Mouse (Mus musculus) heart, embryonic 13.5 days (tissue): ENCODE measurements at regions not wholly inside any gene's neighbourhood (a gene's known extent, or its start where the extent isn't known, plus 50 kb on each side); places are given as distances from the start of the nearest gene placed in this dataset.

Experiments used
- ATAC-seq: fragments of 200-750 bp; cut with Nextera tagmentation; 2 replicates; pipeline ENCODE4 v1.8.0; 2017; ENCODE audit warnings: moderate TSS enrichment; ENCODE audit not compliant: insufficient number of reproducible peaks, low FRiP score, low TSS enrichment; ENCODE audit errors: extremely low read depth
- H3K27ac ChIP-seq: fragments of 300-500 bp; sonication (generic); replicated peaks from 2 replicates; pipeline ENCODE4 v1.5.1; 2015; ENCODE audit warnings: moderate library complexity, mild to moderate bottlenecking, inconsistent platforms
- H3K27me3 ChIP-seq: fragments of 300-500 bp; sonication (generic); replicated peaks from 2 replicates; pipeline ENCODE4 v1.6.1; 2015; ENCODE audit warnings: mild to moderate bottlenecking, inconsistent platforms
- H3K36me3 ChIP-seq: fragments of 300-500 bp; sonication (generic); 2 replicates; pipeline ENCODE4 v1.6.1; 2015; ENCODE audit warnings: mild to moderate bottlenecking, inconsistent platforms
- H3K4me1 ChIP-seq: fragments of 300-500 bp; sonication (generic); 2 replicates; pipeline ENCODE4 v1.6.1; 2015; ENCODE audit warnings: inconsistent platforms
- H3K4me2 ChIP-seq: fragments of 300-500 bp; sonication (generic); 2 replicates; pipeline ENCODE4 v1.6.1; 2015; ENCODE audit warnings: inconsistent platforms, mild to moderate bottlenecking, moderate library complexity
- H3K4me3 ChIP-seq: fragments of 300-500 bp; sonication (generic); 2 replicates; pipeline ENCODE4 v1.5.1; 2015; ENCODE audit warnings: moderate library complexity, mild to moderate bottlenecking, inconsistent platforms
- H3K9ac ChIP-seq: fragments of 300-500 bp; sonication (generic); 2 replicates; pipeline ENCODE4 v1.6.1; 2015; ENCODE audit warnings: inconsistent platforms, mild to moderate bottlenecking, moderate library complexity
- H3K9me3 ChIP-seq: fragments of 300-500 bp; sonication (generic); 2 replicates; pipeline ENCODE4 v1.6.1; 2016; ENCODE audit warnings: inconsistent platforms
- WGBS: fragments of 180-500 bp; shearing (Covaris S2); methylation state at CpG from one replicate; pipeline ENCODE4 v1.1.7; 2015; ENCODE audit warnings: mixed read lengths; 5-methylcytosine and 5-hydroxymethylcytosine counted together

- H3K36me3 ChIP-seq, result no peaks in the 10 kb centered on the region
- H3K4me1 ChIP-seq, result peaks cover 56% of the 10 kb centered on the region
- H3K27me3 ChIP-seq, result no peaks in the 10 kb centered on the region
- H3K9ac ChIP-seq, result no peak overlapping the region
- no peak overlapping the region for H3K4me2 ChIP-seq
- ATAC-seq, result no peak
- H3K9me3 ChIP-seq, result peaks cover 5% of the 10 kb centered on the region; the same call in 1 of the 2 replicates
- no peak overlapping the region for H3K4me3 ChIP-seq
- WGBS, result 41% methylated on average over 4 of the region's 4 CpGs
- H3K27ac ChIP-seq, result peak overlapping the region; percentile 64
These were observed 152.9 kb downstream of the Adamts15 start for GRCm38 (mm10) chr9:30769435-30769729.

DNA sequence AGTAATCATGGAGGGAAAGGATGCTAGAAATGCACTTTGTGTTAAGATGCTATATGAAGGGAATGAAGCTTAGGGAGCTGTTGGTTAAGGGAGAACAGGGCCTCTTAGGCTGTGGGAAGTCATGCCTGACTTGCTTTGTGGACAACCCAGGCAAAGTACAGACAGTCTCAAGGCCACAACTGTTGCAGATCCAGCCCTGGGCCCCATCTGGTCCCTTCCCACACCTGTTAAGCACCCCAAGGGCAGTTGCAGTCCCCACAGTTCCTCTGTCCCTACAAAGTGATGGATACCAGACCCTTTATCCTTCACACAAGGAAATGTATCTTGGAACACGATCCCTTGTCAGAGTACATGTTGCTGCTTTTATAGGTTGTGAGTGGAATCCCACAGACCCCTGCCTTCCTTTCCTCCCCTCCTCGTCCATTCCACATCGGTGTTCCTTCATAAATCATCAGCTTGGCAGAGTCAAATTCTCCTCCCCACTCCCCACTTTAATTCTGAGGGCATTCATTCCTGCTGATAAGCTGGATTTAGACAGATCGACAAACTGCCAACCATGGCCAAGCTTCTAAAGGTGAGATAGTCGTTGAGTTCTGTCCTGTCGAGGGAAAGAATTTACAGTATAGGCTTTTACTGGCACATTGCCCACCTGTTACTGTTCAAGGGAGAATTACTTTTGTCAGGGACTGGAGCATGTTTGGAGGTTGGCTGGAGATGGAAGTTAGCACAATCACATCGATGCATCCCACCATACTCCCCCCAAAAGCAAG, 153.4 kb downstream of the Adamts15 start:
- ATAC-seq, result no peak

GRCm38 (mm10) chr9:30766701-30767100, 155.6 kb downstream of the Adamts15 start:
- ATAC-seq, result no peak
- Histone ChIP-seq H3K4me1 (peaks cover 59% of the 10 kb centered on the region), H3K9ac (no peak overlapping the region), H3K4me3 (no peak overlapping the region), H3K4me2 (no peak overlapping the region), H3K27me3 (no peaks in the 10 kb centered on the region), H3K9me3 (no peaks in the 10 kb centered on the region), H3K36me3 (no peaks in the 10 kb centered on the region), H3K27ac (no peak overlapping the region)
- WGBS, result 84% methylated on average over 6 of the region's 6 CpGs

More for the DNA sequence above, 153.4 kb downstream of the Adamts15 start:
- Histone ChIP-seq H3K4me1 (peaks cover 56% of the 10 kb centered on the region), H3K27me3 (no peaks in the 10 kb centered on the region), H3K4me2 (no peak overlapping the region), H3K9me3 (peaks cover 5% of the 10 kb centered on the region; the same call in 1 of the 2 replicates), H3K27ac (peak overlapping the region; percentile 64), H3K4me3 (no peak overlapping the region), H3K36me3 (no peaks in the 10 kb centered on the region), H3K9ac (no peak overlapping the region)
- WGBS, result 27% methylated on average over 7 of the region's 7 CpGs

- no peaks in the 10 kb centered on the region for H3K9me3 ChIP-seq
- no peak overlapping the region for H3K4me2 ChIP-seq
- no peaks in the 10 kb centered on the region for H3K36me3 ChIP-seq
- H3K4me3 ChIP-seq, result no peak overlapping the region
- no peak overlapping the region for H3K9ac ChIP-seq
- H3K27ac ChIP-seq, result no peak overlapping the region
- H3K4me1 ChIP-seq, result peaks cover 53% of the 10 kb centered on the region
- ATAC-seq, result no peak
- H3K27me3 ChIP-seq, result no peaks in the 10 kb centered on the region
- 77% methylated on average over 3 of the region's 3 CpGs for WGBS
These were observed 156.1 kb downstream of the Adamts15 start for GRCm38 (mm10) chr9:30766171-30766570.

GRCm38 (mm10) chr9:30765017-30765569, 157.2 kb downstream of the Adamts15 start:
- no peak overlapping the region for H3K4me2 ChIP-seq
- H3K4me1 ChIP-seq, result peaks cover 43% of the 10 kb centered on the region
- H3K27ac ChIP-seq, result peak overlapping the region; percentile 13
- H3K9me3 ChIP-seq, result no peaks in the 10 kb centered on the region
- H3K4me3 ChIP-seq, result no peak overlapping the region
- no peaks in the 10 kb centered on the region for H3K27me3 ChIP-seq
- no peak overlapping the region for H3K9ac ChIP-seq
- ATAC-seq, result no peak
- 43% methylated on average over 7 of the region's 7 CpGs for WGBS
- H3K36me3 ChIP-seq, result no peaks in the 10 kb centered on the region

DNA sequence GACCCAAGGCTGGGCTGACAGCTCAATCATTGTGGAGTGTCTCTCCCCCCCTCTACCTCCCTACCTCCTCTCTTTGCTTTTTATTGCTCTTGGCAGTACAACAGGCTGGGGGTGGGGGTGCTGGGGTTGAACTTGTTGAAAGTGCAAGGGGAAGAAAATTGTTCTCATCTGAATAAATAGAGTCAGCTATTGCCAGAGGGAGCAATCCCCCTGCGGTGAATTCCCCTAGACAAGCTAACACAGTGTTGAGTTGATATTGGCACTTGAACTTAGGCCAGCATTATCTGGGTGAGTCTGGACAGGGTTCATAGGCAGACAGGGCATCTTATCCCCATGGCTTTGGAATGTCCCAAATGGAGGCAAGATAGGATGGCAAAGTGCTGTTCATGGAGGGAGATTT, 159.3 kb downstream of the Adamts15 start:
- ATAC-seq, result peak; percentile 55
- H3K9me3 ChIP-seq, result no peaks in the 10 kb centered on the region
- no peaks in the 10 kb centered on the region for H3K27me3 ChIP-seq
- H3K9ac ChIP-seq, result no peak overlapping the region
- no peak overlapping the region for H3K4me2 ChIP-seq
- H3K4me3 ChIP-seq, result no peak overlapping the region
- peaks cover 25% of the 10 kb centered on the region for H3K4me1 ChIP-seq
- peak overlapping the region; percentile 43; the same call in 1 of the 2 replicates for H3K27ac ChIP-seq
- WGBS, result 40% methylated on average over 1 of the region's 1 CpGs
- H3K36me3 ChIP-seq, result no peaks in the 10 kb centered on the region

DNA sequence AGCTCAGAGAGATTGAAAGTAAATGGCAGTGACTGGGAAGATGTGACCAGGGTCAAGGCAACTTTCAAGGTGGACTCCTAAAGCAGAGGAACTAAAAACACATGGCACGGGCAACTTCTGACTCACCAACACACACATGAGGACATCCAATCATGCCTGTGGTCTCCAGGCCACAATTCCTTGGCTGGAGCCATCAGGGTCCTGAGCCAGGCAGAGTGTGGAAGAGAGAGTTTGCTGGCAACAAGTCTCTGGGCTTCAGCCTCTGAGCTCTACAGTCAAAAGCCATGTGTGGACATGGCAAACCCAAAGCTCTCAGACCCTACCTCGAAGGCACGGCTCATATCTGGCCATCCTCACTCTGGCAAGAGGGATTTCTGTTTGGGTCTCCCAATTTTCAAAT, 164.1 kb downstream of the Adamts15 start:
- H3K4me2 ChIP-seq, result no peak overlapping the region
- H3K27me3 ChIP-seq, result no peaks in the 10 kb centered on the region
- H3K4me3 ChIP-seq, result no peak overlapping the region
- no peaks in the 10 kb centered on the region for H3K9me3 ChIP-seq
- peaks cover 13% of the 10 kb centered on the region for H3K4me1 ChIP-seq
- no peaks in the 10 kb centered on the region for H3K36me3 ChIP-seq
- 88% methylated on average over 3 of the region's 3 CpGs for WGBS
- H3K27ac ChIP-seq, result no peak overlapping the region
- no peak for ATAC-seq
- no peak overlapping the region for H3K9ac ChIP-seq

DNA sequence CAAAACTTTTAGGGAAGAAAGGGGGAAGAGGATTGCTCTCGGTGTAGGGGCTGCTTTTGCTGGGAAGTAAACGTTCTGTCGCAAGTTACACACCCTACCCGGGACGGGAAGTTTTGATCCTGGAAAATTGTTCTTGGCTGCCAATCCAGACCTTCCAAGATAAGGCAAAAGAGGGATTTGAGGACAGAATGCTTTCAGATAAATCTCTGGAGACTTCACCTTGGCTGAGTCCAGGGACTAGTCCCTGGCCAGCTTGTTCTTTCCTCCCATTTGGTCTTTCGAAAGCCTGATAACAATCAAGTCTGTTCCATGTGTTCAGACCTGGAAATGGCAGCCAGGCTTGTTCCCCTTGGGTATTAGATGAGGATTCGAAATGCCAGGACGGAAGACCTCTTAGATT, 164.8 kb downstream of the Adamts15 start:
- 71% methylated on average over 8 of the region's 8 CpGs for WGBS

DNA sequence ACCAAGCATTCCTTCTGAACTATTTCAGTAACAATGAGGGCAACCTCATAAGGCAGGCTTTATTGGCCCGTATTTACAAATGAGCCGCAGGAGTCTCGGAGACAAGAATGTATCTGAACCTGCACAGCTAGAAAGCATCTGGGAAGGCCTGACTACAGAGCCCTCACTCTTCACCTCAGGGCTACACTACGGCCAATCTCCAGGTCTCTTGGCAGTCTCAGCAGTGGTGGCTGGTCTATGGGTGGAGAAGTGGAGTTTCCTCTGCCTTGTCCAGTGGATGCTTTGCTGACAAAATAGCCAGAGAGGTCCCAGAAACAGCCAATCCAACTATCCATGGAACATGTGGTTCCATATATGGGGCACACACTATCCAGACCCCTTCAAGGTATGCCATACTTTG, 165.5 kb downstream of the Adamts15 start:
- no peak overlapping the region for H3K4me2 ChIP-seq
- ATAC-seq, result no peak
- no peak overlapping the region for H3K4me3 ChIP-seq
- H3K36me3 ChIP-seq, result no peaks in the 10 kb centered on the region
- 84% methylated on average over 4 of the region's 4 CpGs for WGBS
- no peak overlapping the region for H3K9ac ChIP-seq
- no peak overlapping the region for H3K27ac ChIP-seq
- H3K9me3 ChIP-seq, result no peaks in the 10 kb centered on the region
- H3K4me1 ChIP-seq, result no peaks in the 10 kb centered on the region; the same call in 1 of the 2 replicates
- no peaks in the 10 kb centered on the region for H3K27me3 ChIP-seq

More for the DNA sequence above, 164.8 kb downstream of the Adamts15 start:
- no peak overlapping the region for H3K4me3 ChIP-seq
- ATAC-seq, result no peak
- H3K36me3 ChIP-seq, result no peaks in the 10 kb centered on the region
- H3K27ac ChIP-seq, result no peak overlapping the region
- no peaks in the 10 kb centered on the region for H3K9me3 ChIP-seq
- no peak overlapping the region for H3K4me2 ChIP-seq
- no peak overlapping the region for H3K9ac ChIP-seq
- peaks cover 6% of the 10 kb centered on the region for H3K4me1 ChIP-seq
- H3K27me3 ChIP-seq, result no peaks in the 10 kb centered on the region

GRCm38 (mm10) chr9:30755586-30755985, 166.7 kb downstream of the Adamts15 start:
- ATAC-seq, result no peak
- no peak overlapping the region for H3K4me3 ChIP-seq
- H3K9ac ChIP-seq, result no peak overlapping the region
- no peaks in the 10 kb centered on the region for H3K4me1 ChIP-seq
- WGBS, result 95% methylated on average over 1 of the region's 1 CpGs
- H3K27ac ChIP-seq, result no peak overlapping the region
- no peak overlapping the region for H3K4me2 ChIP-seq
- H3K27me3 ChIP-seq, result no peaks in the 10 kb centered on the region
- H3K36me3 ChIP-seq, result no peaks in the 10 kb centered on the region
- H3K9me3 ChIP-seq, result no peaks in the 10 kb centered on the region

DNA sequence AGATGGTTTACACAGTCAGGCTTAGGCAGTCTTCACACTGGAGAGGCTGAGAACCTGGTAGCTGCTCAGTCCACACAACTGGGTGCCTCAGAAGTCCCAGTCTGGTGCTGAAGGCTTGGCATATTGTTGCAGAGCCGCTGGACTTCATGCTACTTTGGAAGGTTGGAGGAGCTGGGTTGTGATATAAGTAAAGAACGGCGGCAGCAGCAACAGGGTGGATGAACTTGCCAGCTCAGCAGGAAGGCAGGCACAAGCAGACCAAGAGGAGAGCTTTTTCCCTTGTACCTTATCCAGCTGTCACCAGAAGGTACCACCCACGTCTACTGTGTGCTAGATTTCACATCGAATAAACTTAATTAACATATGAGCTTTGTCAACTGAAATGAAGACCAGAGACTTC, 167.4 kb downstream of the Adamts15 start:
- Histone ChIP-seq H3K4me1 (no peaks in the 10 kb centered on the region), H3K4me2 (no peak overlapping the region), H3K9me3 (no peaks in the 10 kb centered on the region), H3K9ac (no peak overlapping the region), H3K27ac (no peak overlapping the region), H3K36me3 (no peaks in the 10 kb centered on the region), H3K27me3 (no peaks in the 10 kb centered on the region), H3K4me3 (no peak overlapping the region)
- no peak for ATAC-seq
- 90% methylated on average over 5 of the region's 5 CpGs for WGBS

GRCm38 (mm10) chr9:30743471-30743870, 178.8 kb downstream of the Adamts15 start:
- no peaks in the 10 kb centered on the region for H3K9me3 ChIP-seq
- WGBS, result 82% methylated on average over 9 of the region's 9 CpGs
- peaks cover 13% of the 10 kb centered on the region for H3K4me1 ChIP-seq
- no peaks in the 10 kb centered on the region for H3K27me3 ChIP-seq
- no peak for ATAC-seq
- H3K4me3 ChIP-seq, result no peak overlapping the region
- no peak overlapping the region for H3K4me2 ChIP-seq
- no peak overlapping the region for H3K9ac ChIP-seq
- H3K36me3 ChIP-seq, result no peaks in the 10 kb centered on the region
- no peak overlapping the region for H3K27ac ChIP-seq
